Mouse (Mus musculus) testis, adult 10 weeks (tissue): ENCODE data around the gene Zfp629. TPM values are rescaled to one million over a fixed set of nuclear protein-coding genes. Genes with fewer than 3 reads are reported as not detected.

Source experiments
- polyA plus RNA-seq: library from polyadenylated mRNA; stranded (reverse); fragments of 350-450 nt; fragmentation: Illumina TruSeq; extraction: RNeasy Lipid Tissue Mini Kit (QIAGEN cat#74804); gene quantifications from one replicate; pipeline ENCODE4 v1.2.3, GENCODE M21; 2014; ENCODE audit warnings: low read depth, low replicate concordance

Gene Zfp629
- 7.4 TPM for polyA plus RNA-seq

DNA sequence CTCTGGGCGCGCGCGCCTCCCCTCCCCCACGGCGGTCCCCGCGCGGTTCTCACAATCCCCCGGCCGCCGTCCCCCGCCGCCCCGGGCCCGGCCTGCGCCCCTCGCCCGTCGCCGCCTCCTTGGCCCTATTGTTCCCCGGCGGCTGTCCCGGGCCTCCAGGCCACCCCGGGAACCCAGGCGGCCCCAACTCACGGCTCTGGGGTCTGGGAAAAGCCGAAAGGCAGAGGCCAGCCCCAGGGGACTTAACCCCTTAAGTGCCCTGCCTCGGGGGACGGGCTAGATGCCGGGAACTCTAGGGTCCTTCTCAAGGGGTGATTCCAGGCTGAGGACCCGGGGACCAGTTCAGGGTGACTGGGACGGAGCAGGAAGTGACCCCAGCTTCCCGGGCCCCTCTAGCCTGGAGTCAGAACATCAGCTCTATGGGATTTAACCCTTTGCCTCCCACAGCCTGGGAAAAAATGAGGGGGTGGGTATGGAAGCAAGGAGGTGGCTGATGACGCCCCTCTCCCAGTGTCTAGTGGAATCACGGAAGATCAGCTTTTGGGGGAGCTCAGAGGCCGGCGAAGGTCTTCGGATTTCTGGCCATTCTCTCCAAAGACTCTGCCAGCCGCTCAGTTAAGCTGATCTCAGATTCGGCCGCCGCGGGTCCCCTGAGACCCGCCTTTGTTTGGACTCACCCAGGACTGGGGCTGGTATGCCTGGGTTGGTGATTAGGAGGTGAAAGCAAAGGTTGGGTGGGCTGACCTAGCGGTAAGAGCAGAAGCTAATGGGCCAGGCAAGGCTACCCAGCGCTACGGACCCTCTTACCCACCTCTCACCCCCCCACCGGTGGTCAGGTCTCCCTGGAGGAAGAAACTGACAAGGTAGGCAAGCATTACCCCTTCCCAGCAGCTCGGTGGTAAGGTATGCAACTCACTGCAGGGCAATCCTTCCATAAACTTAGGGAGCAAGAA lies at the start of gene Zfp629:
Gene Zfp629, minus strand, starts transcription at position 907 of the 953 bp plus-strand sequence.

DNA sequence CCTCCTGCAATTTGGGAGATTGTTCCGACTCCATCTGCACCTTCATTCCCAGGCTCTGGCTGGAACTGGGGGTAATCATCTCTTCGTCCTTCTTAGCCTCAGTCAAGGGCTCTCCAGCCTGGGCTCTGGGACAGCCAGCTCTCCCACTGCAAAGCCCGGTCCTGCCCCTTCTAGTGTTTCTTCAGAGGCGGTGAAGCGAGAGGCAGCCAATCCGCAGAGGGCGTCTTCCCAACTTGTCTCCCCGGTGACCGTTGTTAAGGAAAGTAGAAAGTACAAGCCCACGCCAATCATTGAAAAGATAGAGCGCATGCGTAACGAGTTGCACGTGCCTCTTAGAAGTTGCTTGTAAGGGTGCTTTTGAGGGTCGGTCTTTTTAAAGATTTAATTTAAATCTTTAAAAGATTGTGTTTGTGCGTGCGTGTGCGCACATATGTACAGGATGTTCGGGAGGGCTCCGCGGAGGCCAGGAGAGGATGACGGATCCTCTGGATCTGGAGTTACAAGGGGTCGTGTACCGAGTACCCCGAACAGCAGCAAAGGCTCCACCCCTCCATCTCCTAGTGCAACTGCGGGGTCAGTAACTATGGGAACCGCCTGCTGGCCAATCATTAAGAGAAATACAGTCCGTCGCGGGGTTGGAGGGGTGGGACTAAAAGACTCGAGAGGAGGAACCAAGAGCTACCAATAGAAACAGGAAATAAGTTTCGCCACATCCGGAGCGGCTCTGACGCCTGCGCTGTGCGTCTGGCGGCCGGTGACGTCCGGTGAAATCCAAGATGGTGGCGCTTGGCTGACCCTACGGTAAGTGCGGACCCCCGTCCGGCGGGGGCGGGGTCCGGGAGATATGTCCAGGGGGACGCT lies 27.4 kb downstream of the Zfp629 start, which contains the start of the genes Ccdc189 and Rnf40:
Gene Ccdc189, minus strand, starts transcription at position 585 of the 861 bp plus-strand sequence.
Gene Rnf40, plus strand, starts transcription at position 757 of the 861 bp plus-strand sequence.

DNA sequence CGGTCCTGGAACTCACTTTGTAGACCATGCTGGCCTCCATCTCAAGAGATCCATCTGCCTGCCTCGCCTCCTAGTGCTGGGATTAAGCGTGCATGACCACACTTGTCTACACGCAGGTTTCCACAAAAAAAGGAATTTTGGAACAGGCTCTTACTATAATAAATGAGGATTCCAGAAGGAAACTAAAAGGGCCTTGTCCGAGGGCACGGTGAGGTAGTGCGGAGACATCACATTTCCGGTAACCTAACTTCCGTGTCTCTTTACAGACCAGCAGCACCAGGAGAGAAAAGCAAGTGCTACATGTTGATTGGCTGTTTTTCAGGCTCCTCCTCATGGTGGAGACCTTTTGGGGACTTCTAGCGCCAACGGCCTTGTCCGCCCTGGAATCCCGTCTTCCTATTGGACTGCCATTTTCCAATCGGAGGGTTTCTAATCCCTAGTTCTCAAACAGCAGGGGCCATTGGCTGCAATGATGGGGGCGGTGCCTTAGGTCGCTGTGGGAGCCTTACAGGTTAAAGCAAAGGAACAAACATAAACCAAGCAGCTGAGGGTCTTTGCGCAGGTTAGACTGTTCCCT lies 42.6 kb downstream of the Zfp629 start, which contains the start of gene Phkg2:
Gene Phkg2, plus strand, starts transcription at position 446 of the 577 bp plus-strand sequence.

DNA sequence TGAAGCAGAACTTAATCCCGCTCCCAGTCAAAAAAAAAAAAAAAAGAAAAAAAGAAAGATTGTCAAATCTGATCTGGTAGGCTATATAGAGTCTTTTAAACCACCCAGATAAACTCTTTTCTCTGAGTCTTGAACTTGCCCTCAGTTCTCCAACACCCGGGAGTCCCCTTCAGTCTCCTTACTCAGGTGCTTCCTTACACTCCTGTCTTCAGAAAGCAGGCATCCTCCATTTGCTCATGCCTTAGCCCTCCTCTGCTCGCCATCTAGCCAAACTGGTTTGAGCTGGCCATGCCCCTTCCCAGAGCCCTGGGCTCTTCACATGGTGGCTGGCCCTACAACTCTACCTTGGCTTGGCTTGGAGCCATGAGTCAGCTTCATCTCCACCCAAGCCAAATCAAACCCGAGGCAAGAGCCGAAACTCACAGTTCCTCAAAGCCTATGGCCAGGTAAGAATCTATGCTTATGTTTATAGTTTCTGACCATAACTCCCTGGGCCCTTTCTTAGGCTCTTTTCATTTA lies 54.2 kb downstream of the Zfp629 start, which contains the start of gene Tmem265:
Gene Tmem265, plus strand, starts transcription at position 51 of the 519 bp plus-strand sequence.

Other genes starting within 250 kb of the Zfp629 start
- gene Zfp747, start 239.7 kb downstream of the Zfp629 start, polyA plus RNA-seq: 0.35 TPM
- gene 9130019O22Rik, start 228.6 kb downstream of the Zfp629 start, polyA plus RNA-seq: 0.20 TPM
- gene E430018J23Rik, start 222.2 kb downstream of the Zfp629 start, polyA plus RNA-seq: 0.57 TPM
- gene Zfp764, start 209.0 kb downstream of the Zfp629 start, polyA plus RNA-seq: 0.14 TPM
- gene Zfp688, start 193.7 kb downstream of the Zfp629 start, polyA plus RNA-seq: 1.4 TPM
- 2.3 TPM for gene Zfp689, start 166.6 kb downstream of the Zfp629 start, polyA plus RNA-seq
- gene Prr14, start 156.2 kb downstream of the Zfp629 start, polyA plus RNA-seq: 25.2 TPM
- gene Fbrs, start 136.6 kb downstream of the Zfp629 start, polyA plus RNA-seq: 12.3 TPM
- 6.5 TPM for gene Srcap, start 103.8 kb downstream of the Zfp629 start, polyA plus RNA-seq
- gene Gm42715, start 96.2 kb downstream of the Zfp629 start, polyA plus RNA-seq: 4.6 TPM
- not detected for gene Tmem265, start 54.4 kb downstream of the Zfp629 start, polyA plus RNA-seq
- 445 TPM for gene Phkg2, start 42.5 kb downstream of the Zfp629 start, polyA plus RNA-seq
- 22.2 TPM for gene Ccdc189, start 27.2 kb downstream of the Zfp629 start, polyA plus RNA-seq
- 6.3 TPM for gene Rnf40, start 27.0 kb downstream of the Zfp629 start, polyA plus RNA-seq
- gene Bcl7c, start 93.1 kb upstream of the Zfp629 start, polyA plus RNA-seq: 3.0 TPM
- gene Ctf1, start 96.9 kb upstream of the Zfp629 start, polyA plus RNA-seq: 5.1 TPM
- gene Ctf2, start 116.4 kb upstream of the Zfp629 start, polyA plus RNA-seq: not detected
- 2.2 TPM for gene Fbxl19, start 128.7 kb upstream of the Zfp629 start, polyA plus RNA-seq
- gene Orai3, start 154.0 kb upstream of the Zfp629 start, polyA plus RNA-seq: 1.1 TPM
- gene Setd1a, start 160.9 kb upstream of the Zfp629 start, polyA plus RNA-seq: 7.2 TPM
- gene Gm49388, start 169.8 kb upstream of the Zfp629 start, polyA plus RNA-seq: not detected
- 1.9 TPM for gene Hsd3b7, start 184.8 kb upstream of the Zfp629 start, polyA plus RNA-seq
- 3.1 TPM for gene Stx4a, start 208.5 kb upstream of the Zfp629 start, polyA plus RNA-seq
- 0.49 TPM for gene Stx1b, start 208.8 kb upstream of the Zfp629 start, polyA plus RNA-seq